Mouse (Mus musculus) heart, postnatal 0 days (tissue): ENCODE results near the gene Mrpl33.

Source experiments
- CTCF ChIP-seq: IDR thresholded peaks from 2 replicates; pipeline ENCODE4 v1.5.1; 2016; ENCODE audit warnings: antibody characterized with exemption, control low read depth, low read depth
- EP300 ChIP-seq: IDR thresholded peaks from 2 replicates; pipeline ENCODE4 v1.6.1; 2016; ENCODE audit warnings: antibody characterized with exemption, low read depth

- no peak for TF ChIP-seq CTCF
- no peak for TF ChIP-seq EP300
Observed at GRCm38 (mm10) chr5:31588016-31588415, 8.7 kb upstream of the Mrpl33 start.
